Mouse (Mus musculus): ENCODE measurements around the gene Cox5a.

Cox5a gene

DNA sequence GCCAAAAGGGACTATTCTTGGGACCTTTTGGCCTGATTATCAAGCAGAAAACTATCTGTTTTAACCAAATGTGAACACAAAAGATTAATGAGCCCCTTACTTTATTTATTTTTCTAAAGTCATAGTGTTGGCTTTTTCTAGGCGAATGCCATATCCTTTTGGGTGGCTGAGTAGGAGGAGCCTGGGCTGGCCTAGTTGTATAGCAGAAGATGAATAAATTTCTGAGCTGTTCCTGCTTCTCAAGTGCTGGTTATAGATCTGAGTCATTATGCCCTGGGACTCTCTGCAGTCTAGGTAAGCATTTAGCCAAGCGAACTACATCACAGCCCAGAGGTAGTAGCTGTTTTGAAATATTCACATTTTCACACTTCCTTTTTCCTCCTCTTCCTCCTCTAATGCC, 4.4 kb downstream of the Cox5a start:
- no peak for DNase-seq (ENCODE audit: low spot score in 2 of 2)

DNA sequence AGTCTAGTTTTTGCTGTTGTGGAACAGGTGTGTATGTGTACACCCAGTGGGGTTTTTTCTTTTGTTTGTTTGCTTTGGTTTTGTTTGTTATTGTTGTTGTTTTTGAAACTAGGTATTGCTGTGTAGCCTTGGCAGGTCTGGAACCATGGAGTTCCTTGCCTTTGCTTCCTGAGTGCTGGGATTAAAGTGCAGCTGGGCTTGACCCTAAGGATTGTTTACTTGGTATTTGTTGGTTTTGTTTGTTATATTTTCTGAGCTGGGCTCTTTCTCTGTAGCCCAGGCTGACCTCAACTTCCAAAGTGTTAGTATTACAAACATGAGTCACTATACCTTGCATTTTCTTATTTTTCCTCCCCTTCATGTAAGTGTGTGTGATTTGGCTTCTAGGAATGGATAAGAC, 5.4 kb downstream of the Cox5a start:
- DNase-seq (ENCODE audit: low spot score in 2 of 2), result no peak

DNA sequence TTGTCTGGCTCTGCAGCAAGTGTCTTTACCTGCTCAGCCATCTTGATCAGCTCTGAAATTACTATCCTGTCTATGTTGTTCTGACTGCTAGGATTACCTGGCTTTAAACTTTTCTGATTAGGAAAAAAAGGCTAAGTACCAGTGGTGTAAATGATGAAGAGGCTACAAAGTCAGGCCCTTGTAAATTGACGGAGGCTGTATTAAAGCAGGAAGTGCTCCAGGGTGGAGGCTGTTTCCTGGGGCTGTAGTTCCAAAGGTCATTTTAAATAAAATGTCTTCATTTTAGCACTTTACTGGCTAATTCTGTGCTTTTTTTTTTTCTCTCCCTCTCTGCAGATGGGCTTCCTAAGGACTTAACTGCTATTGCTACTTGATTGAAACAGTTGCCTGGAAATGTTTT, 10.9 kb downstream of the Cox5a start:
- no peak for DNase-seq (ENCODE audit: low spot score in 2 of 2)

DNA sequence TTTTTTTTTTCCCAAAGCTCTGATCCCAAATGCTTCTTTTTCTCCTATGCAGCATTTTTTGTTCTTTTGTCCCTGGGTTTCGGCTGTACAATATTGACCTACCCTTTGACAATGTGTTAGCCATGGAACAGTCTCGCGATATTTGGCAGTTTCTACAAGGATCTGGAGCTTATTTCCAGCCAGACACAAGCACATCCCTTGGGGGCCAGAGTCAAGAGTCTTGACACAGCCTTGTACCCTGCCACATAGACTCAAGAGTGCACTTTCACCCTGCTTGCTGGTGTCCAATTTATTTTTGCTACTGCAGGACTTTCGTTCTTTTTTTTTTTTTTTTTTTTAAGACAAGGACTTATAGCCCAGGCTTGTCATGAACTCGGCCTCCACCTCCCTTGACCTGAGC, 15.3 kb downstream of the Cox5a start:
- DNase-seq (ENCODE audit: low spot score in 2 of 2), result no peak

DNA sequence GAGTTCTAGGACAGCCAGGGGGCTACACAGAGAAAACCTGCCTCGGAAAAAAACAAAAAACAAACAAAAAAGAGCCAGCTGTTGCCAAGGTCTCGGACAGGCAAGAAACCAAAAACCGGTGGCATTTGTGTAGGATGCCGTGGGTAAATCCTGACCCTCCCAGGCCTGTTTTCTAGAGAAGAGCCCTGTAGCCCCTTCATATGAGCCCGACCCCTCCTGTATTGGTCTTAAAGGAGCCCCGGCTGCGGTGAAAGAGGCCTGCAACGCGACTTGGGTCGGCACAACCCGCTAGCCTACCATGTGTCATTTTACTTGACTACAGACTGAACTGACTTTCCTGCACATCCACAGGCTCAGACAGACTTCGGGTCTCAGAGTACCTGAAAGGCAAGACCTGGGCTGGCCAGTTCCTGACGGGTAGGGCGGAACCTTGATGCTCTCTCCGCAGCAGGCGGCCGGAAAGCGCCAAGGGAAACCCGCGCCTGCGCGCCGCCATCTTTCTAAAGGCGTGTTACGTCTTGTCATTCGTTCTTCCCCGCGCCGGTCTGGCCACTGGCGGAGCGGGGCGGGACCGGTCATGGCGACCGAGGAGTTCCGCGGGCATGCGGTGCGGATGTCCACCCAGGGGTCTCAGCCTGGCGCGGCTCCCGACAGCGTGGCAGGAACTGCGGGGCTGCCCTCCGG, 16.1 kb downstream of the Cox5a start, which contains the start of gene Fam219b:
Fam219b (plus strand) TSS at position 485 of the 684 bp plus-strand sequence.
- DNase-seq (ENCODE audit: low spot score in 2 of 2), result peak; percentile 88 to 89

DNA sequence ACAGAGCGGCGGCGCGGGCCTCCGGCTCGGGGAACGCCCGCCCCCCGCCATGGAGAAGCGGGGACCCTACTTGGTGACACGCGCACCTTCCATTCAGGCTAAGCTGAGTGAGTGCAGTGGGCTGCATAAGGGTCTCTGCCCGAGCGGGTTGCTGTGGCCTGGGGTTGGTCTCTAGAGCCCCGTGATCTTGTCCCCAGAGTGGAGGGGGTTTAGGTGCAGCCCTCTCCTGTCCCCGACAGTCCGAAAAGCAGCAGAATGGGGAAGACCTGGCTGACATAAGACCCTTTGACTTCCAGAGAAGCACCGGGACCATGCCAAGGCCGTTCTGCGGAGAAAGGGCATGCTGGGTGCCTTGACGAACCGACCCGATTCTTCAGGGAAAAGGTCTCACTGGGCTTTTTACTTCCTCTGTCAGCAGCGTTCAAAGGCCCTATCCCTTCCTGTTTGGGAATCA, 16.7 kb downstream of the Cox5a start:
- DNase-seq (ENCODE audit: low spot score in 2 of 2), result no peak

DNA sequence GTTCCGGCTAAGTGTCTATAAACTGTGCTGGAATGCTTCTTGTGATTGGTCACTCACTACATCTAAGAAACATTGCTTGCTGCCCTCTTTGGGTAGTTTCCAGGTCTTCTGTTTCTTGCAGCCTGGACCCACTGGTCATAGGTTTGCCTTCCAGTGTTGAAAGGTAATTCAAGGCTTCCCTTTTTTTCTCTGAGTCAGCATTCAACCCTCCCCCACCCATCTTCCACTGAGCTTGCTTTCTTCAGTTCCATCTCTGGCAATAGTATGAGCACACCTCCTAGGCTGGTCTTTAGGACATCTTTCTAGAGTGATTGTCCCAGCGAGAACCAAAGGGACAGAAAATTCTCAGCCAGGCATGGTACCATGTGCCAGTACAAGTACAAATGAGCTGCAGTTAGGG, 18.5 kb downstream of the Cox5a start:
- no peak for DNase-seq (ENCODE audit: low spot score in 2 of 2)

DNA sequence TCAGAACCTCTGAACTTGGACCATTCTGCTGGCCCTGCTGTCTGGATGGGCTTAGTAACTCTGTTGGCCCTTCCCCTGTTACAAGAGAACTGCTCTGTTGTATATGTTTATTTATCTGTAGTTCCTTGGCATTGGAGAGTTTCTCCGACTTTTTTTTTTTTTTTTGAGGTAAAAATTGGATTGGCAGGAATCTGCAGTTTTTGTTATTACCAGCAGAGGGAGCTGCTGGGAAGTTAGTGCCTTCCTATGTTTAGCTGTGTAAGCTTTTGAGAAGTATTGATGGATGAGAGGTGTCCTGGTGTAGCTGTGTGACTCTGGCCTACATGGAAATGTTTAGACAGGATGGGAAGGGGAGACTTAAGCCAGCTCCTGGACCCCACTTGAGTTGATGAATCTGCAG, 20.2 kb downstream of the Cox5a start:
- DNase-seq (ENCODE audit: low spot score in 2 of 2), result no peak

DNA sequence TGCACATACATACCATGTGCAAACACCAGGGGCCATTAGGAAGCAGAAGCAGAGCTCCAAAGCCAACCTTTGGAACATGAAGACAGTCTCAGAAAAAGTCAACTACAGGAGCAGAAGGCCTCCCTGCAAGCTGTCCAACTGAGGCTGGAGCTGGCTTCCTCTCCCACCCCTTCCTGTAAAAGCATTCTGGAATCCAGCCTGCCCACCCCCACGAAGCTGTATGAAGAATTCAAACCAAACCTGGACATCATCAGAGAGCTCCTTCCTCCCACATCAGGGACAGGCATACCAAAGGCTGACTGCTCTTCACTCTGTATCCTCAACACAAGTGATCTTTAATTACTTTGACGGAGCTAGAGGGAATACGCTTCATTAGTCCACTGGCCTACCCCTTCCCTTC, 22.9 kb downstream of the Cox5a start:
- DNase-seq (ENCODE audit: low spot score in 2 of 2), result no peak

DNA sequence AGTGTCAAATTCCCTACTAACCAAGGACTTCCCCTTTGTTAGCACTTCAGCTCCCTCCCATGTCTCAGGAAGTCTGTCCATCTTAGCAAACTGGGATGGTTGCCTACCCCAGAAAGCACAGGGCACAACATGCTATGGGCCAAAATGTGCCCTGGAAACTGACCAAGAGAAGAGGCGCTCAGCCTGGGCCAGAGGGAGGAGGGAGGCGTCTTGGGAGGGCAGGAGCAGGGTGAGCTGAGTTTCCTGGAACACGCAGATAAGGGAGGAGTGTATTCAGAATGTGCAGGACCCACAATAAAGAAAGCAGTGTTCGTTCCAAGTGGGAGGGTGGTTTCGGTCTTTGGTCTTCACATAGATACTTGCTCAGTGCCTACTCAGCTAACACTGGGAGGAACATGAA, 26.2 kb downstream of the Cox5a start:
- DNase-seq (ENCODE audit: low spot score in 2 of 2), result peak in 1 of 2 experiments; percentile 67

DNA sequence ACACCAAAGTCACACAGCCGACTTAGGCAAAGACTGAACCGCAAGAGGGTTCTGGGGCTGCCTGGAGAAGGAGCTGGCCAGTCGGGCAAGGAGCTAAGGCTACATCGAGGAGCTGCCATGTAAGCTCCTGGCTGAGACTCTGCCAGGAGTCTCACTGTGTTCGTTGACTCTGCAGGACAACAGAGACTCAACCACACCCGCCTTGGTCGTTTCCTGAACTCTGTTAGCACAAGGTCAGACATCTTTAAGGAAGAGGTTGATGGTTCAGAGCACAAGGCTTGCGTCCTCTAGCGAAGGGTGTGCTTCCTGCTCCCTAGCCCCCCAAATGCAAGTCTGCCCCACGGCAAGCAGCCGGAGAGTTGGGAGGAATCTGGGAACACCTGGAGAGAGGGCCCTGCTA, 26.8 kb downstream of the Cox5a start:
- no peak for DNase-seq (ENCODE audit: low spot score in 2 of 2)

DNA sequence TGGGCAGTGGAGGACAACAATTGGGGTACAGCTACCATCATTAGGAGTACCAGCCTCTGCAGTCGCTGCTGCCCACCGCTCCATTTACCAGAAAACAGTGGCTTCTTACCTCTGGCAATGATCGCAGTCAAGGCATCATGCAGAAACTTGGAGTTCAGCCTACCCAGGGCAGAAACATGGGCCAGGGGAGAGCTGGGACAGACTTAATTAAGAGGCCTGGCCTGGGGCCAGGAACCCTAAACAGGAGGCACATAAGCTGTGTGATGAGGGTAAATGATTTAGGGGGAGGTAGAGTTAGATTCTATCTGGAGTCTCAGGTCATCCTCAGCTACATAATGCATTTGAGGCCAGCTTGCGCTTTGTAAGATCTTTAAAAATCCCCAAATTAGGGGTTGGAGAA, 28.1 kb downstream of the Cox5a start:
- DNase-seq (ENCODE audit: low spot score in 2 of 2), result peak in 1 of 2 experiments; percentile 28

DNA sequence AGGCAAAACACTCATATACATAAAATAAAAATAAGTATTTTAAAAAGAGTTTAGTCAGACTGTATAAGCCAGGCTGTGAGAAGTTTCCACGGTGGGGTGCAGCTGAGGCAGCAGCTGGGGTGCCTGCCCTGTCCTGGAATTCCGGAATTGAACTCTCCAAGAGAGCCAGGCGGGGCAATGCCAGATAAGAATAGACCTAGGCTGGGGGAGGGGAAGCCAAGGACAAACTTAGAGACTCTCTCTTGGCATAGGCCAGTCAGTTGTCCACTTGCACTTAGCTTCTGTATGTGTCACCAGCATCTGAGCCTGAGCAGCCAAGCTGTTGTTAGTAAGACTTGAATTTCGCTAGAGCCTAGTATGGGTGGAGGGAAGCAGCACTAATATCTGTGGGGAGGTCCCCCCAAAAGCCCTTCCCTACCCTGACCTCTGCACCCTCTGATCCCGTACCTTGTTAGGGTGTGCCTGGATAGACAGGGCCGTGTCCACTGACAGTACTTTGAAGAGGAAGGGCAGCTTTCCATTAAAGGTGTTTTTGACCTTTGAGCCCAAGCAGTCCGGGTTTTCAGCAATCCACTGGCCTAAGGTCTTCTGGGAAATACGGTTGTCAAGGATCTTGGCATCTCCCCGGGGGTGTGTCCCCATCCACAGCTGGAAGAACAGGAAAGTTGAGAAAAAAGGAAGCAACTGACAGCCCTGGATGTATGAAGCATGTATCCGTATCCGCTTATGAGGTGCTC, 29.2 kb downstream of the Cox5a start:
- peak; percentile 71 to 80 for DNase-seq (ENCODE audit: low spot score in 2 of 2)

DNA sequence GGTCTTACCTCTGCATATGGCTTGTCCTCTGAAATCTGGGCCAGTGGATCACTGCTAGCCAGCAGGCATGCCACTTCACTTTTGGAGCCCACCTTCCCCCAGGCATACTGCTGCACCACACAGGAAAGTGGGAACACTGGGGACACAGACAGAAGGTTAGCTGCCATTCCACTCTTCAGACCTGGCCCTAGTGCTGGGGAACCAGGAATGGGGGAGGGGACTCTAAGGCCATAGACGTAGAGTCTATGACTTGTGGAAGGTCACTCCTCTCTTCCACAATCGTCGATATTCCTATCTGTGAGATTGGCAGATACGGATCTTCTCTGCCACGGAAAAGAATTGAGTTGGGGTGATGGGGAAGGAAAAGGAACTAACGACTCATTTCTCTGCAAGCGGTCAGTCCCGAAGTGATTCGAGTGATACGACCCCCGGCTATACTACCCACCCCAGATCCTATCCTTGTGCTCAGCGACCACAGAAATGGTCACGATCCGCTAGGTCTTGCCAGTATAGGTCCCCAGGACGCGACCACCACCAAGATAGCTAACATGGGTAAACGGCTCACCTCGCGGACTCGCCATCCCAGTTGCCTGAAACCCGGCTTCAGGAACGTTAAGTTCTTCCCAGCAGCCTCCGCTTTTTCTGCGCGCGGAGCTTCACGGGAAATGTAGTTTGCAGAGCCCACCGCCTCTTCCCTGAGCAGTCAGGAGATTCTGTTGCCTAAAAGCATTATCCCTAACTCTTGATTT, 31.2 kb downstream of the Cox5a start, which contains the start of gene Mpi:
Mpi (minus strand) TSS at position 625 of the 749 bp plus-strand sequence.
- DNase-seq (ENCODE audit: low spot score in 2 of 2), result peak in 1 of 2 experiments; percentile 66

DNA sequence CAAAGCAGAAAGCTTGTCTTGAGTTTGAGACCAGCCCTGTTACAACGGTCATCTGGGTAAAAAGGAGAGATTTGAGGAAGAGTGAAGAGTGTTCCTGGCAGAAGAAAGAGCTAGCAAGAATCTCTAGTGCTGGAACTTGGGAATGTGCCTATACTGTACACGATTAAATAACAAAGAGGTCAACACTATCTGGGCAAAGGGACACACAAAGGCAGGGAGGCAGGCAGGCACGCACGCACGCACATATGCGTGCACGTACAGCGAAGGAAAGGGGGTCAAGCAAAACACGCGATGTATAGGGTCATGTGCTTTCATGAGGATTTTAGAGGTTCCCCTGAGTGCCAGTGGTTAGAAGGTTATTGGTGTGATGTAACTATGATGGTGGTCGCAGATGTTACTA, 32.0 kb downstream of the Cox5a start:
- no peak for DNase-seq (ENCODE audit: low spot score in 2 of 2)

DNA sequence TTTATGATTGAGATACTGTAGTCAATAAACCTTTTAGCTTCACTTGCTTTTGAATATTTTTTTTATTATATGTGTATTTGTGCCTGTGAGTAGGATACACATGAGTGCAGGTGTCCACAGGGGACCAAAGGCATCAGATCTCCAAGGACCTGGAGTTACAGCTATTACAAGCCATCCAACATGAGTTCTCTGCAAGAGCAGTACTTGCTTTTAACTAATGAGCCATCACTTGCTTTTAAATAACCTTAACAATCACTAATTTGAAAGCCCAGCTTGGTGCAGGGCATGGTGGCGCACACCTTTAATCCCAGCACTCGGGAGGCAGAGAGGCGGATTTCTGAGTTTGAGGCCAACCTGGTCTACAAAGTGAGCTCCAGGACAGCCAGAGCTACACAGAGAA, 33.7 kb downstream of the Cox5a start:
- DNase-seq (ENCODE audit: low spot score in 2 of 2), result no peak

DNA sequence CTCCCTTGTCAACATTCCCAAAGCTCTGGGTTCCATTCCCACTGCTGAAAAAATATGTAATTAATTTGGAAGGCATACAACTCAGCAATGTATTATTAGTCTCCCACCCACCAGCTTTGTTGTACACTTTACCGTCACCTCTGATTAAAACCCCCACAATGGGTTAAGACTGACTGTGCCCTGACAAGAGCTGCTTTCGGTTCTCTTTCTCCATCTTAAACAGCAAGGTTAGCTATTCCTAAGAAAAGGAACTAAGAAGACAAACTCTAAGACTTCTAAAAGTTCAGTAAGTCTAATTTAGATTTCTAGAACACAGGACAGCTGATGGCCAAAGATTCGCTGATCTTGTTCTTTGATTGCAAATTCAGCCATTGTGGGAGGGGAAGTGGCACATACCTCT, 36.1 kb downstream of the Cox5a start:
- DNase-seq (ENCODE audit: low spot score in 2 of 2), result no peak

DNA sequence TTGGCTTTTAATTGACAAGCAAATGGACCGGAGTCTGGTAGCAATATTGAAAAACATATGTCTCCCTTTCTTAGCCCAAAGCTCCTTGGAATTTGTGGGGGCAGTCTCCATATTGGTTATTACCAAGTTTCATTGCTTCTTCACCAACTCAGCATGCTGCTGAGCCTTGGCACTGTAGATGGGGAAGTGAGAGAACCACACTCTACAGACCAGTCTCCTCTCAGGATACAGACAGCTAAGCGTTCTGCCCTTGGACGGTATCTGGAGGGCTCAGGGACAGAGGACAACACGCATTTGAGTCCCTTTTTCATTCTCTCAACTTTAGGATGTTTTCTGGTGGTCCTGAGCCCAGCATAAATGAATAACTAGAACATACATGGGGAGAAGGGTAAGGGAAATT, 37.6 kb downstream of the Cox5a start:
- no peak for DNase-seq (ENCODE audit: low spot score in 2 of 2)

DNA sequence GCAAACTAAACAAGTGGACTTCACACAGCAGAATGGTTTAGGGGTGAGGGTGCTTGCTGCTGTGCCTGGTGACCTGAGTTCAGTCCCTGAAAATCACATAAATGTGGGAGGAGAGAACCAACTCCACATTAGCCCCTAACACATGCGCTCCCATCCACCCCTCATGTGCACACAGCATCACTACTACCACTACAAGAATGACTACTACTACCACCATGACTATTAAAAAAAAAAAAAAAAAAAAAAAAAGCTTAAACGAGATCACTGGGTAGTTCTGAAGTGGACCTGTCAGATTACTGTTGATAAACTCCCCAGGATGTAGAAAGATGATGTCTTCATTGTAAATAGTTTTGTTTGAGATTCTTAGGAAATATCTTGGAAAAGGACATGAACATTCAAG, 38.5 kb downstream of the Cox5a start:
- DNase-seq (ENCODE audit: low spot score in 2 of 2), result no peak

DNA sequence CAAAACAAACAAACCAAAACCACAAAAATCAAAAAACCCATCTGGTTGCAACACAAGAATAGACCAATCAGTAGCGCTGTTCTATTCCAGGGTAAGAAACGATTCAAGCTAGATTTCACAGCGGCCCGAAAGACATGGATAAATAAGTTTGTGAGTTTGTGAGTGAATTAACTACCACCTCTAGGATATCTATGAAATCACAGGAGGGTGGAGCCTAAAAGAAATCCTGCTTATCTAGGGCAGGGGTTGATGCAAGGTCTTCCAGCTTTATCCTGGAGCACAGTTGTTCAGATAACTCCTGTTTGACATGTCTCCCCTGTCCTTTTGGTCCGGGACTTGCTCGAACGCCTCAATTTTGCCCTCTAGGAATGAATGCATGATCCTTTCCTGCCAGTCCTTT, 39.2 kb downstream of the Cox5a start:
- no peak for DNase-seq (ENCODE audit: low spot score in 2 of 2)

DNA sequence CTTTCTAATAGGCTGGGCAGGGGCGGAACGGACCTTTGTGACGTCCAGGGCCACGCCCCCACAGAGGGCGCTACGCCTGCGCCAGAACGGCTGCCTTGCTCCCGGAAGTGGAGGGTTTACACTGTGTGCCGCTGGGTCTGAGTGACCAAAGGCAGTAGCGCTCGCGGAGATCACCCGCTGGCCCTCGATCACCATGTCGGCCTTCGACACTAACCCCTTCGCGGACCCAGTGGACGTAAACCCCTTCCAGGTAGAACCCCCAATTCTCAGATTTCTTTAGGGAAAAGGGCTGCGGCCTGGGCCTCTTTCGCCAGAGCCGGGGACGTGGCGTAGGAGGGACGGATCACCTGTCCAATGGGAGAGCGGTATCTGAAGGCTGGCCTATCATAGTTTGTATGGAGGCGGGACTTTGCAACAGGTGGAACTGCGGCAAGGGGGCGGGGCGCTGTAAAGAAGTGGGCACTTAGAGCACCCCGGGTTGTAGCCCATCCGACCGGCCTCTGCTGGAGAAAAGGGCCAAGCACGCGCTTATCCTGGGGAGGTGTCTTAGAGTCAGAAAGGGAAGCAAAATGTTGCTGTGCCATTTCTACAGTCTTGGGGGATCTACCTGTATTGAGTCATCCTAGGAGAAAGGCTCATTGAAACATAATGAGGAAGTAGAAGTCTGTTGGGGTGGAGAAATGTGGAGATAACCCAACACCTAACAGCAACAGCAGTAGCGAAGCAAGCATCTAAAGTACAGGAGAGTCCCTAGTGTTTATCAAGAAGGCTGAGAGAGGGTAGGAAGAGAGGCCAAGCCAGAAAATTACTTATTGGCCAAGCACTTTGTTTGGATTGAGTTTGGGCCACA, 40.0 kb downstream of the Cox5a start, which contains the start of gene Scamp2:
Scamp2 (plus strand) TSS at position 83 of the 850 bp plus-strand sequence.
- peak; percentile 96 for DNase-seq (ENCODE audit: low spot score in 2 of 2)

DNA sequence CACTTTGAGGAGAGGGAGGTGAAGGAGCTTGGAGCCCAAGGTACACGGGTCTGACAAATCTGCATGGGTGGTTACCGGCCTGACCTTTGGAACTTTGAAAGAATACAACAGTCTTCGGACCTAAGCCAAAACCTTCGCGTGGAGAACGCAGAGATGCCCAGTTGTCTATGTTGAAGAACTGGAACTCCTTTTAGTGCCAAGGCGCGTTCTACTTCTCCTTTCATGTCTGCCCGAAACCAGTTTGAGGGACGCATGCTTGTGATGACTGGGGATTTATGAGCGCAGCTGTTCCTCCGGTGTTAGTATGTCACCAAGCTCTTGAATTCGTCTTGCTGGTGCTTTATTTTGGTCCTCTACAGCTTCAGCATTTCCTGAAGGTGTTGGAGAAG, 40.6 kb downstream of the Cox5a start:
- no peak for DNase-seq (ENCODE audit: low spot score in 2 of 2)

All from heart, adult 9 months (tissue).